Mouse (Mus musculus) ES-E14 (cell line): ENCODE measurements at regions not wholly inside any gene's neighbourhood (a gene's known extent, or its start where the extent isn't known, plus 50 kb on each side); places are given as distances from the start of the nearest gene placed in this dataset.

Source experiments
- MAFK ChIP-seq: IDR thresholded peaks from 2 replicates; pipeline ENCODE4 v1.6.1; 2014; ENCODE audit warnings: mild to moderate bottlenecking, low read depth, low read length, inconsistent platforms; ENCODE audit not compliant: insufficient read depth
- ZNF384 ChIP-seq: IDR thresholded peaks from 2 replicates; pipeline ENCODE4 v1.6.1; 2012; ENCODE audit warnings: low read depth, low read length, inconsistent platforms

GRCm38 (mm10) chr5:75731236-75731635 is 156.5 kb downstream of the Kit start:
- TF ChIP-seq ZNF384 = no peak
- TF ChIP-seq MAFK = no peak
